Mouse (Mus musculus) cortical plate, adult 2 months (tissue): Measurements from ENCODE around the gene Mtf2. TPM values are rescaled to one million over a fixed set of nuclear protein-coding genes. Genes with fewer than 3 reads are reported as not detected.

Experiments used
- H3K27ac ChIP-seq: fragments of 200-500 bp; 2 replicates; pipeline ENCODE4 v1.5.1; 2012; ENCODE audit warnings: low read length, control low read depth, inconsistent platforms; ENCODE audit not compliant: insufficient read depth
- H3K4me1 ChIP-seq: fragments of 200-500 bp; 2 replicates; pipeline ENCODE4 v1.6.1; 2011; ENCODE audit warnings: low read length; ENCODE audit not compliant: control insufficient read depth, insufficient read depth
- H3K4me3 ChIP-seq: fragments of 200-500 bp; 2 replicates; pipeline ENCODE4 v1.5.1; 2011; ENCODE audit warnings: mild to moderate bottlenecking, low read length, control low read depth; ENCODE audit not compliant: insufficient read depth
- CTCF ChIP-seq: fragments of 200-500 bp; IDR thresholded peaks from 2 replicates; pipeline ENCODE4 v1.5.1; 2011; ENCODE audit warnings: mild to moderate bottlenecking, control low read depth, low read length; ENCODE audit not compliant: insufficient read depth; ENCODE audit errors: extremely low read depth
- POLR2A ChIP-seq: fragments of 200-500 bp; IDR thresholded peaks from 2 replicates; pipeline ENCODE4 v1.6.1; 2011; ENCODE audit warnings: mild to moderate bottlenecking, low read length, control low read depth; ENCODE audit not compliant: insufficient read depth; ENCODE audit errors: extremely low read depth
- polyA plus RNA-seq: library from polyadenylated mRNA; depleted of rRNA; stranded (reverse); fragments of >200 nt; gene quantifications from 2 replicates; pipeline ENCODE4 v1.2.3, GENCODE M21; 2012; rRNA removed

Mtf2 gene
- polyA plus RNA-seq, 1 experiment, result 53.8 TPM

- H3K4me3 ChIP-seq, result peak within 1 kb of the TSS; percentile 76
- no peaks in the 10 kb centered on the region for H3K4me1 ChIP-seq
- no peak within 1 kb of the TSS for H3K27ac ChIP-seq
- TF ChIP-seq CTCF (no peak), POLR2A (peak; percentile 86)
These were observed 67.2 kb downstream of the Mtf2 start, which contains the start of the genes Tmed5 and Ccdc18 for GRCm38 (mm10) chr5:108132441-108133243. Gene Tmed5, minus strand, starts transcription at chr5:108132620. Gene Ccdc18, plus strand, starts transcription at chr5:108132875.

GRCm38 (mm10) chr5:108152592-108152991 lies 87.1 kb downstream of the Mtf2 start:
- Histone ChIP-seq H3K27ac (no peak overlapping the region), H3K4me3 (no peak overlapping the region), H3K4me1 (no peaks in the 10 kb centered on the region)
- TF ChIP-seq POLR2A (no peak), CTCF (no peak)

Other genes starting within 250 kb of the Mtf2 start
- not detected in 2 replicates for gene Ube2d2b, start 235.6 kb upstream of the Mtf2 start, polyA plus RNA-seq
- 56.9 and 64.6 TPM in 2 replicates for gene Evi5, start 190.6 kb upstream of the Mtf2 start, polyA plus RNA-seq
- gene Rpl5, start 165.2 kb upstream of the Mtf2 start, polyA plus RNA-seq, result 82.5 and 92.9 TPM in 2 replicates
- gene Fam69a, start 78.6 kb upstream of the Mtf2 start, polyA plus RNA-seq, result 17.3 and 19.7 TPM in 2 replicates
- 19.0 and 21.2 TPM in 2 replicates for gene Tmed5, start 66.9 kb downstream of the Mtf2 start, polyA plus RNA-seq
- gene Ccdc18, start 67.2 kb downstream of the Mtf2 start, polyA plus RNA-seq, result 0.44 and 0.61 TPM in 2 replicates
- 24.7 and 25.2 TPM in 2 replicates for gene Dr1, start 203.2 kb downstream of the Mtf2 start, polyA plus RNA-seq
- gene Pigg, start 246.9 kb downstream of the Mtf2 start, polyA plus RNA-seq, result 8.3 and 8.7 TPM in 2 replicates